Mouse (Mus musculus) central nervous system, embryonic 14 days (tissue): Measurements from ENCODE around the gene Olfr138. TPM values are rescaled to one million over a fixed set of nuclear protein-coding genes. Genes with fewer than 3 reads are reported as not detected.

Source experiments
- polyA plus RNA-seq: library from polyadenylated mRNA; depleted of rRNA; stranded (reverse); fragments of >200 nt; gene quantifications from 2 replicates; pipeline ENCODE4 v1.2.3, GENCODE M21; 2012; rRNA removed

Gene Olfr138
- polyA plus RNA-seq: not detected in 2 replicates

DNA sequence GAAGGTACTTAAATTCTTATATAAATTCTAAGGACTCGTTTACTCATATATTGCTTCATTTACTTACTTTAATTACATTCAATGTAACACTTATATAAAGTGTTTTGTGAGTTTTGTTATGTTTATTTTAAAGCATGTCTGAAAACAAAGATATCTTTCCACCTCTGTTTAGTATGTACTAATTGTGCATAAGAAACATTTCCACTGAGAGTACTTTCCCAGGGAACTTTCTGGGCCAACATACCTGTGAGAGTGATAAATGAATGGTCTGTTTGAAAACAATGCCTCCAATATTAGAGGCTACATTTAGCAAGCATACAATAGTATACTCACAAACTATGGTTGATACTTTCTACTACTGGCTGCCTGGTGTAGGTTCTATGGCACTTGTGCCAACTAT is at the start of gene Olfr138:
Olfr138 (plus strand) TSS at position 301 of the 400 bp plus-strand sequence.

DNA sequence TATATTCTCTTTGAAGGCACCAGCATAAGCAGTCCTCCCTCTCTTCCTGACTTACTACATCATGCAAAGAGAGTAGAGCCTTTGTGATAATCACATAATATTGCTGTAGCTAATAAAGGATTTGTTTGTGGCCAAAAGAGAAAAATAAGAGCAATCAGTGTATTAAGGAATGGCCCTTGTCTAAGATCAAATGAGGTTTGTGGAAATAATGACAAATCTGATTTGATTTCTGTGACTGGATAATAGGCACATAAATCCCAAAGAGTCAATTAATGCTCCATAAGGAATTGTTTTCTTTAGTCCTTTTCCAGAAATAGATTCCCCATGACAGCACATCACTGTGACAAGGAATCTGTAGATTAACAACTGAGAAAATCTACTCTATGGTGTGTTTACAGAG is 46.6 kb downstream of the Olfr138 start, which contains the start of gene Olfr137:
Olfr137 (minus strand) TSS at position 101 of the 400 bp plus-strand sequence.

Other genes with a start within 250 kb of the Olfr138 start
- gene Olfr129, start 201.0 kb upstream of the Olfr138 start, polyA plus RNA-seq: not detected in 2 replicates
- gene Olfr130, start 197.1 kb upstream of the Olfr138 start, polyA plus RNA-seq: not detected in 2 replicates
- not detected in 2 replicates for gene Olfr131, start 172.3 kb upstream of the Olfr138 start, polyA plus RNA-seq
- gene Olfr132, start 126.5 kb upstream of the Olfr138 start, polyA plus RNA-seq: not detected in 2 replicates
- gene Olfr133, start 115.8 kb upstream of the Olfr138 start, polyA plus RNA-seq: not detected in 2 replicates
- not detected in 2 replicates for gene Olfr134, start 89.6 kb upstream of the Olfr138 start, polyA plus RNA-seq
- gene Olfr135, start 56.7 kb upstream of the Olfr138 start, polyA plus RNA-seq: not detected in 2 replicates
- not detected in 2 replicates for gene Olfr137, start 46.5 kb downstream of the Olfr138 start, polyA plus RNA-seq
- not detected in 2 replicates for gene Olfr136, start 68.8 kb downstream of the Olfr138 start, polyA plus RNA-seq
- not detected in 2 replicates for gene Esp36, start 159.2 kb downstream of the Olfr138 start, polyA plus RNA-seq